Mouse (Mus musculus) adrenal gland, postnatal 36 days (tissue): Measurements from ENCODE around the gene Cfap54. TPM values are rescaled to one million over a fixed set of nuclear protein-coding genes. Genes with fewer than 3 reads are reported as not detected.
A peak's percentile ranks its signal among the peaks of the same experiment; 100 is the strongest.

Source experiments
- DNase-seq, 2 experiments: peaks; one replicate each; pipeline ENCODE4 v3.0.0; 2021; ENCODE audit warnings: mixed read lengths in 1 of 2
- long read RNA-seq, 2 experiments: library from polyadenylated mRNA; stranded (forward); transcript quantifications; one replicate each; pipeline ENCODE4 v2.0.0; 2021; ENCODE audit warnings: borderline sequencing depth in 2 of 2
- total RNA-seq, 2 experiments: library from RNA; stranded (reverse); gene quantifications; 2 replicates each; pipeline ENCODE4 v1.2.3; 2021

Cfap54 gene
- total RNA-seq = 1 to 10 TPM; 5.5 TPM
- long read RNA-seq, experiment 1, partial matches to known transcripts = 0 of 2 reads
- long read RNA-seq, experiment 1, other reads (novel, unspliced or antisense) = 2 of 2 reads
- long read RNA-seq, experiment 2, partial matches to known transcripts = 2 of 4 reads
- long read RNA-seq, experiment 2, other reads (novel, unspliced or antisense) = 2 of 4 reads

GRCm38 (mm10) chr10:93081133-93081779, at the start of gene Cfap54:
Gene Cfap54 (minus strand): TSS chr10:93081618.
- peak; percentile 91 to 94 for DNase-seq

GRCm38 (mm10) chr10:93130456-93130940, 49.1 kb upstream of the Cfap54 start:
- DNase-seq = no peak

- no peak for DNase-seq
Measured at GRCm38 (mm10) chr10:93129904-93130455, 48.6 kb upstream of the Cfap54 start.

- no peak for DNase-seq
Measured at GRCm38 (mm10) chr10:93129345-93129744, 47.9 kb upstream of the Cfap54 start.

GRCm38 (mm10) chr10:93128566-93128965, 47.1 kb upstream of the Cfap54 start:
- DNase-seq = no peak

GRCm38 (mm10) chr10:93126025-93126424, 44.6 kb upstream of the Cfap54 start:
- DNase-seq = no peak

GRCm38 (mm10) chr10:93123957-93124613, 42.7 kb upstream of the Cfap54 start:
- DNase-seq = peak; percentile 57 to 66

GRCm38 (mm10) chr10:93123310-93123709, 41.9 kb upstream of the Cfap54 start:
- no peak for DNase-seq

GRCm38 (mm10) chr10:93122399-93123184, 41.2 kb upstream of the Cfap54 start:
- DNase-seq = no peak

- peak; percentile 18 to 28 for DNase-seq
Measured at GRCm38 (mm10) chr10:93121262-93121860, 39.9 kb upstream of the Cfap54 start.

- DNase-seq = no peak
Measured at GRCm38 (mm10) chr10:93119809-93120208, 38.4 kb upstream of the Cfap54 start.

GRCm38 (mm10) chr10:93116636-93117035, 35.2 kb upstream of the Cfap54 start:
- no peak for DNase-seq

- no peak for DNase-seq
Measured at GRCm38 (mm10) chr10:93115743-93116142, 34.3 kb upstream of the Cfap54 start.

GRCm38 (mm10) chr10:93114782-93115181, 33.4 kb upstream of the Cfap54 start:
- DNase-seq = no peak

GRCm38 (mm10) chr10:93113968-93114367, 32.5 kb upstream of the Cfap54 start:
- DNase-seq = no peak

GRCm38 (mm10) chr10:93112021-93112420, 30.6 kb upstream of the Cfap54 start:
- DNase-seq = no peak

- peak; percentile 35 to 67 for DNase-seq
Measured at GRCm38 (mm10) chr10:93111412-93111811, 30.0 kb upstream of the Cfap54 start.

GRCm38 (mm10) chr10:93105358-93105757, 23.9 kb upstream of the Cfap54 start:
- no peak for DNase-seq

- no peak for DNase-seq
Measured at GRCm38 (mm10) chr10:93104357-93104756, 22.9 kb upstream of the Cfap54 start.

GRCm38 (mm10) chr10:93103676-93104075, 22.3 kb upstream of the Cfap54 start:
- DNase-seq = no peak

GRCm38 (mm10) chr10:93102321-93102720, 20.9 kb upstream of the Cfap54 start:
- DNase-seq = peak in 1 of 2 experiments; percentile 9
